Mouse (Mus musculus) spleen, embryonic (tissue): Measurements from ENCODE around the gene Stac3.

Experiments used
- CTCF ChIA-PET: fragments of 350-600 bp; sonication (Branson Sonifier 250); formaldehyde crosslinking; loops from one replicate; lab custom pipeline; 2022; lab: Charles Lee

The Stac3 gene

DNA sequence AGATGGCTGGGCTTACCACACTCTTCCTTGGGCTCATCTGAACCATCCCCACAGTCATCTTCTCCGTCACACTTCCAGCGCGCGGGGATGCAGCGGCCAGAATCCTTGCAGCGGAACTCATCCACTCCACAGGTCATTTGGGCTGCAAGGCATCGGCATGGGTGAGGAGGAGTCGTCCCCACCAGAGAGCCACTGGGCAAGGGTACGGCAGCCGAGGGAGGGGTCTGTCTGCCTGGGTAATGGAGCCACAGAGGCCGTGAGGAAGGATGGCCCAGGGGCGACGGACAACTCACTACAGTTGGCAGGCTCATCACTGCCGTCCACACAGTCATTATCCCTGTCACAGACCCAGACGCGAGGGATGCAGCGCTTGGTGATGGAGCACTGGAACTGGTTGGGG, 48.4 kb downstream of the Stac3 start:
- CTCF ChIA-PET = no interaction called here

DNA sequence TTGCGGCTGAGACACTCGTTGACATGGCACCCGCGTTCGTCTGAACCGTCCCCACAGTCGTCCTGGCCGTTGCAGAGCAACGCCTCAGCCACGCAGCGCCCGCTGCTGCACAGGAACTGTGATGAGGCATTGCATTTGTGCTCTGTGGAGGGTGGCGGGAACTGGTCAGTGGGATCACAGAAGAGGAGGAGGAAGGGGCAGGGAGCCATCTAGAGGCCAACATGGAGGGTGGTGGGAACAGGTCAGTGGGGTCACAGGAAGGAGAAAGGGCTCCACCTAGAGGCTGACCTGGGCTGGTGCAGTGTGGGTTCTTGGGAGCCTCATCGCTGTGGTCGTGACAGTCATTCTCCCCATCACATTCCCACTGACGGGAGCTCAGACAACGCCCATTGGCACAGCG, 54.2 kb downstream of the Stac3 start:
- CTCF ChIA-PET = no interaction called here

- CTCF ChIA-PET = interaction anchor here (0.6 kb wide), 1 partner anchor 21 kb away, joined by 6 read pairs; no protein-coding TSS in a partner anchor
These were observed 55.9 kb downstream of the Stac3 start for GRCm38 (mm10) chr10:127557397-127557796.
